Mouse (Mus musculus) lung, postnatal 10 days (tissue): ENCODE data around the gene Adamts13.

Source experiments
- DNase-seq: peaks from one replicate; pipeline ENCODE4 v3.0.0; 2021

Gene Adamts13

GRCm38 (mm10) chr2:27039286-27039685, 66.1 kb downstream of the Adamts13 start:
- DNase-seq = peak; percentile 44

- no peak for DNase-seq
Observed at GRCm38 (mm10) chr2:27042131-27042844, 69.1 kb downstream of the Adamts13 start.

GRCm38 (mm10) chr2:27043461-27043860, 70.2 kb downstream of the Adamts13 start:
- DNase-seq = peak; percentile 91

- DNase-seq = peak; percentile 32
Observed at GRCm38 (mm10) chr2:27044166-27044565, 71.0 kb downstream of the Adamts13 start.

GRCm38 (mm10) chr2:27044641-27045040, 71.4 kb downstream of the Adamts13 start:
- no peak for DNase-seq

- DNase-seq = peak; percentile 93
Observed at GRCm38 (mm10) chr2:27045979-27046770, 73.0 kb downstream of the Adamts13 start.

- DNase-seq = no peak
Observed at GRCm38 (mm10) chr2:27049408-27049807, 76.2 kb downstream of the Adamts13 start.

- DNase-seq = no peak
Observed at GRCm38 (mm10) chr2:27058251-27058650, 85.0 kb downstream of the Adamts13 start.

GRCm38 (mm10) chr2:27058751-27059150, 85.5 kb downstream of the Adamts13 start:
- DNase-seq = no peak

- DNase-seq = no peak
Observed at GRCm38 (mm10) chr2:27059187-27059586, 86.0 kb downstream of the Adamts13 start.
